Mouse (Mus musculus): ENCODE results near the gene Col1a1. TPM values are rescaled to one million over a fixed set of nuclear protein-coding genes. Genes with fewer than 3 reads are reported as not detected.
A peak's percentile ranks its signal among the peaks of the same experiment; 100 is the strongest.

Gene Col1a1
- total RNA-seq, 2 experiments from 2014 or later, result 182 to 211 TPM

- DNase-seq (ENCODE audit: low spot score), result peak; percentile 90
- intact Hi-C loops (cut with DNase I), result no loop called here
Measured at GRCm38 (mm10) chr11:94990749-94991577, 54.9 kb downstream of the Col1a1 start, which contains the start of gene Ppp1r9b. Ppp1r9b (plus strand) TSS chr11:94991035.

- intact Hi-C loops (cut with DNase I), result loop anchor here (2.0 kb wide), 1 partner anchor 13 kb away; no protein-coding TSS in a partner anchor
- DNase-seq (ENCODE audit: low spot score), result no peak
Measured at GRCm38 (mm10) chr11:94991641-94992479, 55.8 kb downstream of the Col1a1 start.

GRCm38 (mm10) chr11:94992480-94992753 lies 56.4 kb downstream of the Col1a1 start:
- DNase-seq (ENCODE audit: low spot score), result no peak
- intact Hi-C loops (cut with DNase I), result loop anchor here (2.0 kb wide), 1 partner anchor 14 kb away; no protein-coding TSS in a partner anchor

- no peak for DNase-seq (ENCODE audit: low spot score)
- intact Hi-C loops (cut with DNase I), result loop anchor here (2.0 kb wide), 1 partner anchor 14 kb away; no protein-coding TSS in a partner anchor
Measured at GRCm38 (mm10) chr11:94992754-94993606, 57.0 kb downstream of the Col1a1 start.

GRCm38 (mm10) chr11:94994208-94994814 lies 58.3 kb downstream of the Col1a1 start:
- DNase-seq (ENCODE audit: low spot score), result no peak

GRCm38 (mm10) chr11:94994947-94995772 lies 59.1 kb downstream of the Col1a1 start:
- intact Hi-C loops (cut with DNase I), result no loop called here
- no peak for DNase-seq (ENCODE audit: low spot score)

More at GRCm38 (mm10) chr11:94994208-94994814, 58.3 kb downstream of the Col1a1 start:
- intact Hi-C loops (cut with DNase I), result no loop called here

GRCm38 (mm10) chr11:94996101-94996500 lies 60.1 kb downstream of the Col1a1 start:
- no peak for DNase-seq (ENCODE audit: low spot score)
- intact Hi-C loops (cut with DNase I), result no loop called here

GRCm38 (mm10) chr11:94996984-94997383 lies 61.0 kb downstream of the Col1a1 start:
- intact Hi-C loops (cut with DNase I), result no loop called here
- DNase-seq (ENCODE audit: low spot score), result no peak

GRCm38 (mm10) chr11:94997596-94997995 lies 61.6 kb downstream of the Col1a1 start:
- intact Hi-C loops (cut with DNase I), result no loop called here
- DNase-seq (ENCODE audit: low spot score), result no peak

- intact Hi-C loops (cut with DNase I), result no loop called here
- no peak for DNase-seq (ENCODE audit: low spot score)
Measured at GRCm38 (mm10) chr11:94998041-94998531, 62.1 kb downstream of the Col1a1 start.

GRCm38 (mm10) chr11:95000128-95000527 lies 64.1 kb downstream of the Col1a1 start:
- intact Hi-C loops (cut with DNase I), result loop anchor here (1.0 to 2.0 kb wide), 2 partner anchors 21 to 61 kb away; no protein-coding TSS in a partner anchor
- no peak for DNase-seq (ENCODE audit: low spot score)

- DNase-seq (ENCODE audit: low spot score), result no peak
- intact Hi-C loops (cut with DNase I), result loop anchor here (1.0 to 2.0 kb wide), 2 partner anchors 21 to 62 kb away; no protein-coding TSS in a partner anchor
Measured at GRCm38 (mm10) chr11:95000548-95000947, 64.5 kb downstream of the Col1a1 start.

- intact Hi-C loops (cut with DNase I), result loop anchor here (2.0 kb wide), 1 partner anchor 62 kb away; no protein-coding TSS in a partner anchor
- no peak for DNase-seq (ENCODE audit: low spot score)
Measured at GRCm38 (mm10) chr11:95001058-95001457, 65.0 kb downstream of the Col1a1 start.

GRCm38 (mm10) chr11:95001584-95002347 lies 65.7 kb downstream of the Col1a1 start:
- intact Hi-C loops (cut with DNase I), result loop anchor here (2.0 kb wide), 1 partner anchor 63 kb away; no protein-coding TSS in a partner anchor
- DNase-seq (ENCODE audit: low spot score), result no peak
